Mouse (Mus musculus): ENCODE measurements at regions not wholly inside any gene's neighbourhood (a gene's known extent, or its start where the extent isn't known, plus 50 kb on each side); places are given as distances from the start of the nearest gene placed in this dataset.

- TF ChIP-seq CTCF (IDR thresholded peaks at IDR 0.05; ENCODE audit: extremely low read depth, insufficient read depth, insufficient read length, insufficient replicate concordance): no peak
- TF ChIP-seq POLR2A (IDR thresholded peaks at IDR 0.05; ENCODE audit: low read depth, low read length): no peak
These were observed 399.9 kb downstream of the Ccdc171 start for GRCm38 (mm10) chr4:83925118-83925842.
